Mouse (Mus musculus): ENCODE results near the gene Heg1. TPM values are rescaled to one million over a fixed set of nuclear protein-coding genes. Genes with fewer than 3 reads are reported as not detected.
A peak's percentile ranks its signal among the peaks of the same experiment; 100 is the strongest.

Heg1 gene
- polyA plus RNA-seq, 1 experiment from 2014 or later, result 17.9 TPM

- Histone ChIP-seq H3K4me2 (replicated peaks) (peak overlapping the region; percentile 38), H3K27me3 (no peaks in the 10 kb centered on the region), H3K4me1 (0 out of 2 replicates have a peak, but pooled peaks cover 3% of the 10 kb centered on the region), H3K9me3 (no peaks in the 10 kb centered on the region), H3K36me3 (peaks cover 6% of the 10 kb centered on the region; the same call in 1 of the 2 replicates), H3K27ac (peak overlapping the region; percentile 30; the same call in 1 of the 2 replicates), H3K4me3 (peak overlapping the region; percentile 16; the same call in 1 of the 2 replicates), H3K9ac (no peak overlapping the region)
- 0 out of 2 replicates have a peak, but pooled peaks have one; percentile 50 for ATAC-seq (ENCODE audit: insufficient number of reproducible peaks, insufficient read depth, low FRiP score, low TSS enrichment)
- WGBS, result 15% methylated on average over 13 of the region's 13 CpGs
These were observed 30.1 kb downstream of the Heg1 start for GRCm38 (mm10) chr16:33714271-33714670.

DNA sequence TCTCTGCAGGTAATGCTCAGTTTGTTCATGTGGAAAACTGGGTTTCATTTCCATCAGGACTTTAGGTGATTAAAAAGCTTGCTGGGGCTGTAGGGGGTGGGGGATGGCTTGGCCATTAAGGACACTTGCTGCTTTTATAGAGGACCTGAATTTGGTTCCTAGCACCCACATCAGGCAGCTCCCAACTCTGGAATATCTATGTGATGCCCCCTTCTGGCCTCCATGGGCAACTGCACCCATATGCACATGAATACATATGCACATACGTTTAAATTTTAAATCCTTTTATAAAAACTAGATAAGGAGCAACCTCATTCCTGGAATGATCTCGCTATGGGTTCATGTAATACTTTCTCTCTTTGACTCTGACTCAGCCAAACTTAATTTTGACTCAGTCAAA, 39.1 kb downstream of the Heg1 start:
- H3K4me3 ChIP-seq, result no peak overlapping the region
- peaks cover 32% of the 10 kb centered on the region for H3K36me3 ChIP-seq
- no peak overlapping the region for H3K27ac ChIP-seq
- H3K9me3 ChIP-seq, result peaks cover 6% of the 10 kb centered on the region; the same call in 1 of the 2 replicates
- no peak overlapping the region for H3K9ac ChIP-seq
- no peak for ATAC-seq (ENCODE audit: insufficient number of reproducible peaks, insufficient read depth, low FRiP score, low TSS enrichment)
- no peaks in the 10 kb centered on the region for H3K4me1 ChIP-seq
- no peaks in the 10 kb centered on the region for H3K27me3 ChIP-seq
- no peak overlapping the region for H3K4me2 ChIP-seq (replicated peaks)
- 98% methylated on average over 2 of the region's 2 CpGs for WGBS

DNA sequence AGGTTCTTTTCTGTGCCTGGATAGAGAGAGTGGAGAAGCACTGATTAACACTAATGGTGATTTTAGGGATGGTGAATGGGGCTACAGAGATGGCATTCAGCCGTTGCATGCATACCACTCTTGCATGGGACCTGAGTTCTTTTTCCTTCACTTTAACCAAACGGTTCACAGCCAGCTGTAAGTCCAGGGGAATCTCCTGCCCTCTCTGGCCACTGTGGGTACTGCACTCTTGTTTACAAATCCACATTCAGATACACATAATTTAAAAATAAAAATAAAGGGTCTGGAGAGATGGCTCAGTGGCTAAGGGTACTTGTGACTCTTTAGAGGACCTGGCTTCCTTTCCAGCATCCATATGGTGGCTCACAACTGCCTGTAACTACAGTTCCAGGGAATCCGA, 39.8 kb downstream of the Heg1 start:
- H3K27me3 ChIP-seq, result no peaks in the 10 kb centered on the region
- whole genome bisulfite sequencing, result 94% methylated on average over 3 of the region's 3 CpGs

GRCm38 (mm10) chr16:33726261-33726660, 42.1 kb downstream of the Heg1 start:
- H3K36me3 ChIP-seq, result peaks cover 27% of the 10 kb centered on the region

More for the DNA sequence above, 39.8 kb downstream of the Heg1 start:
- H3K4me2 ChIP-seq (replicated peaks), result no peak overlapping the region
- ATAC-seq (ENCODE audit: insufficient number of reproducible peaks, insufficient read depth, low FRiP score, low TSS enrichment), result no peak
- no peak overlapping the region for H3K9ac ChIP-seq
- H3K4me3 ChIP-seq, result no peak overlapping the region
- no peak overlapping the region for H3K27ac ChIP-seq
- H3K9me3 ChIP-seq, result peaks cover 6% of the 10 kb centered on the region; the same call in 1 of the 2 replicates
- peaks cover 32% of the 10 kb centered on the region for H3K36me3 ChIP-seq
- no peaks in the 10 kb centered on the region for H3K4me1 ChIP-seq

DNA sequence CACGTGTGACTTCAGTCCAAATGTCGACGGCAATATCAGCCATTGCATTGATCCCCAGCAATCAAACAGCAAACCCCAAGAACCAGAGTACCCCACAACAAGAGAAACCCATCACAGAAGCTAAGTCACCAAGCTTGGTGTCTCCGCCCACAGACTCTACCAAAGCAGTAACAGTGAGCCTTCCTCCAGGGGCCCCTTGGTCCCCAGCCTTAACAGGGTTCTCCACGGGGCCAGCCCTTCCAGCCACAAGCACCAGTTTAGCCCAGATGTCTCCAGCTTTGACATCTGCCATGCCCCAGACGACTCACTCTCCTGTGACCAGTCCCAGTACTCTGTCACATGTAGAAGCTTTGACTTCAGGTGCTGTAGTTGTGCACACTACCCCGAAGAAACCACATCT, 42.7 kb downstream of the Heg1 start:
- ATAC-seq (ENCODE audit: insufficient number of reproducible peaks, insufficient read depth, low FRiP score, low TSS enrichment), result no peak
- H3K9me3 ChIP-seq, result peaks cover 6% of the 10 kb centered on the region; the same call in 1 of the 2 replicates
- H3K27me3 ChIP-seq, result no peaks in the 10 kb centered on the region
- no peaks in the 10 kb centered on the region for H3K4me1 ChIP-seq
- WGBS, result 94% methylated on average over 7 of the region's 7 CpGs
- H3K36me3 ChIP-seq, result peaks cover 27% of the 10 kb centered on the region
- no peak overlapping the region for H3K27ac ChIP-seq
- no peak overlapping the region for H3K4me2 ChIP-seq (replicated peaks)
- H3K4me3 ChIP-seq, result no peak overlapping the region
- H3K9ac ChIP-seq, result no peak overlapping the region

More at GRCm38 (mm10) chr16:33726261-33726660, 42.1 kb downstream of the Heg1 start:
- Histone ChIP-seq H3K4me2 (replicated peaks) (no peak overlapping the region), H3K27me3 (no peaks in the 10 kb centered on the region), H3K4me3 (no peak overlapping the region), H3K9me3 (peaks cover 6% of the 10 kb centered on the region; the same call in 1 of the 2 replicates), H3K27ac (no peak overlapping the region), H3K4me1 (no peaks in the 10 kb centered on the region), H3K9ac (no peak overlapping the region)
- WGBS, result 95% methylated on average over 17 of the region's 17 CpGs
- no peak for ATAC-seq (ENCODE audit: insufficient number of reproducible peaks, insufficient read depth, low FRiP score, low TSS enrichment)

DNA sequence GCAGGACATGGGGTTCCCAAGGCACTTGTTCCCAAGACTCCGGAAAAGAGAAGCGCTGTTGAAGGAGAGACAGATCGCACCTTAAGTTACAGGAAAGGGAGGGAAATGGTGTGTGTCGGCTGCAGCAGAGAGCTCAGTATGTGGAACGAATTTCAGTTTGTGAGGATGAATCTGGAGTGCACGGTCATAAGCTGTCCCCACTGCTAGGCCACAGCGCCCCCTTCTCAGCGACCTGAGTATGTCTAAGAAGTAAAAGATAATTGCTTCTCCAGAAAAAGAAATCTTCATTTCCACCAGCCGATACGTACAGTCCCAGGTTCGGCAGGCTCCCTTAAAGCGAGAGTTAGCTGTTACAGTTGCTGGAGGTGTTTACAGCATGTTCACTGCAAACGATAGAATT, 44.3 kb downstream of the Heg1 start:
- Histone ChIP-seq H3K9me3 (peaks cover 6% of the 10 kb centered on the region; the same call in 1 of the 2 replicates), H3K27ac (no peak overlapping the region), H3K4me1 (no peaks in the 10 kb centered on the region), H3K27me3 (no peaks in the 10 kb centered on the region), H3K4me3 (no peak overlapping the region), H3K4me2 (replicated peaks) (no peak overlapping the region), H3K36me3 (peaks cover 27% of the 10 kb centered on the region), H3K9ac (no peak overlapping the region)
- WGBS, result 67% methylated on average over 13 of the region's 13 CpGs
- ATAC-seq (ENCODE audit: insufficient number of reproducible peaks, insufficient read depth, low FRiP score, low TSS enrichment), result no peak

DNA sequence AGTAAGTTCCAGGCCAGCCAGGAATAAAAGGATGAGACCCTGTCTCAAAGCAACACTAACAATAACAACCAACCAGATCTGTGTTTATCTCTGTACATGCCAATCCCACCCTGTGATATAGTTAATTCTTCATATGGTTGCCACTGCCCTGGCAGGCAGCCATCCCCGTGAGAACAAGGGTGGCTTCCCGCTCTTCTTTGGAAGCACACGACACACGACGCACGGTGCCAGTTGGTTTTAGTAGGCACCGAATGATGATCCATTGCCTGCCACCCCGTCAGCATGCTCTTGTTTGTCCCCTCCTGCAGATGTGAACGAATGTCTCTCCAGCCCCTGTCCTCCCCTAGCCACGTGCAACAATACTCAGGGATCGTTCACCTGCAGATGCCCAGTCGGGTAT, 47.1 kb downstream of the Heg1 start:
- Histone ChIP-seq H3K9me3 (no peaks in the 10 kb centered on the region), H3K4me2 (replicated peaks) (no peak overlapping the region), H3K9ac (no peak overlapping the region), H3K27me3 (no peaks in the 10 kb centered on the region), H3K27ac (no peak overlapping the region), H3K4me3 (no peak overlapping the region), H3K36me3 (peaks cover 15% of the 10 kb centered on the region), H3K4me1 (peaks cover 4% of the 10 kb centered on the region; the same call in 1 of the 2 replicates)
- no peak for ATAC-seq (ENCODE audit: insufficient number of reproducible peaks, insufficient read depth, low FRiP score, low TSS enrichment)
- WGBS, result 93% methylated on average over 12 of the region's 12 CpGs

DNA sequence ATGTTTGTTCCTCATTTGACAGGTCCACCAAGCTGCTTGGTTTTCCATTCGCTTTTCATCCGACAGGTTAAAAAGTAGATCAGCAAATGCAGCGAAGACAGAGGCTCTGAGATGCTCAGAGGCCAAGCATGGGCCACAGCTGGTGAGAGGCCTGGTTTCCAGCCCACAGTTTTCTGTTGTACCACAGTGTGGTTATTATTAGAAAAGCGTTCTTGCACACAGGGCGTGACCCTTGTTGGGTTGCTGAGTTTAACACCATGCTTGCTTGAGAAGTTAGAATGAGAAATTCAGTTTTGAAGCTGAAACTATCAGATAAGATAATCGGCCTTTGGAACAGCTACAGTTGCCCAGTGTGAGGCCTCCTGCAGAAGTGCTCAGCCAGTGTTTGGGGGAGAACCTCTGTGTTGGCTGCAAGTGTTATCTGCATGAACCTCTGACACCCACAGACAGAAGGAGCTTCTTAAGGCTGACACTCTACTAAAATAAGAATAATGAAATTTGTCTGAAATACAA, 48.1 kb downstream of the Heg1 start:
- Histone ChIP-seq H3K4me3 (no peak overlapping the region), H3K36me3 (0 out of 2 replicates have a peak, but pooled peaks cover 5% of the 10 kb centered on the region), H3K27me3 (no peaks in the 10 kb centered on the region), H3K9me3 (no peaks in the 10 kb centered on the region), H3K4me2 (replicated peaks) (no peak overlapping the region), H3K9ac (no peak overlapping the region), H3K27ac (no peak overlapping the region), H3K4me1 (peaks cover 4% of the 10 kb centered on the region; the same call in 1 of the 2 replicates)
- ATAC-seq (ENCODE audit: insufficient number of reproducible peaks, insufficient read depth, low FRiP score, low TSS enrichment), result no peak
- WGBS, result 77% methylated on average over 6 of the region's 6 CpGs

DNA sequence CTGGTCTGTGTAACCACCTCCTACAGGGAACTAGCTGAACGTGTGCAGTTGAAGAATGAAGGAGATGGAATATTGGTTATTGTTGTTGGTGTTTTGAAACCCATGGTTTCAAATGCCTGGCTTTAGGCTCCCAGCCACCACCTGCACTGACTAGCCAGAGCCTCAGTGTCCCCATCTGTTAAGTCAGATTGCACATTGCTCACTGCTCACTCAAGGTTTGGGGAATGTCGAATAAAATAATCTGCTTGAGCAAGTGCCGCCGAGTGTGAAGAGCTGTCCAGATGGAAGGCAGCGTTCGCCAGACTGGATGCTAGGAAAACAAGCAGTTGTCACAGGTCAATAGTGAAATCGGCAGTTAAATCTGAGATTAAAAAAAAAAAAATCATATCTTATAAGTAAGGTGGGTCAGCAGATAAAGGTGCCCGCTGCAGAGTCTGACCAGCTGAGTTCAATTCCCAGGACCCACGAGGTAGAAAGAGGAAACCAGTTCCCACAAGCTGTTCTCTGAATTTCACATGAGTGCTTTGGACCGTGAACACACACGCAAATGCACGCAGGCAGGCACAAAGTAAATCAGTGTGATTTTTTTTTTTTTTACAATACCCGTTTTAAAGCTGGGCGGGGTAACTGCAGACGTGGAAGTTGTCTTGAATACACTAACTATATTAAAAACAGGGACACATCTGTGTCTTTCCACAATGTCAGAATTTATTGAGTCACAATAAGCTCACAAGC, 48.8 kb downstream of the Heg1 start:
- Histone ChIP-seq H3K36me3 (no peaks in the 10 kb centered on the region), H3K27me3 (no peaks in the 10 kb centered on the region), H3K4me1 (peaks cover 10% of the 10 kb centered on the region; the same call in 1 of the 2 replicates), H3K4me3 (no peak overlapping the region), H3K9me3 (no peaks in the 10 kb centered on the region), H3K27ac (no peak overlapping the region), H3K4me2 (replicated peaks) (no peak overlapping the region), H3K9ac (no peak overlapping the region)
- 63% methylated on average over 15 of the region's 15 CpGs for WGBS
- no peak for ATAC-seq (ENCODE audit: insufficient number of reproducible peaks, insufficient read depth, low FRiP score, low TSS enrichment)

DNA sequence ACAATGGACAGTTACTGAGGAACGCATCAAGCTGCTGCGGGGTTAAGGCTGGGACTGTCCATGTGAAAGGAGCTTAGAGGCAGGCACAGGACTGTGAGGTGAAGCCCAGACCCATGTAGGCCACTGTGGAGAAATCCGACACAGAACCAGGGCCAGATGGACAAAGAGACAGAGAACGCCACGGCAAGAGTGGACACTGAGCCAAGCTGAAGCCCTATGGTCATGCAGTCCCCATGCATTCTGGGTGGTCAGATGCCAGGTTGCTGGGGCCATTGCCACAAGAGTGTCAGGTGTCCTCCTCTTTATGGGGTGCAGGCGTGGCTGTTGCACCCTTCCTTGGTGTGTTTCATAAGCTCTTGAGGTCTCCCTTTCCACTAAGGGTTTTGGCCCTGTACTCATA, 49.7 kb downstream of the Heg1 start:
- H3K4me1 ChIP-seq, result peaks cover 17% of the 10 kb centered on the region
- H3K9me3 ChIP-seq, result no peaks in the 10 kb centered on the region
- no peak overlapping the region for H3K4me3 ChIP-seq
- no peak overlapping the region for H3K9ac ChIP-seq
- no peak overlapping the region for H3K4me2 ChIP-seq (replicated peaks)
- H3K36me3 ChIP-seq, result no peaks in the 10 kb centered on the region
- ATAC-seq (ENCODE audit: insufficient number of reproducible peaks, insufficient read depth, low FRiP score, low TSS enrichment), result no peak
- no peak overlapping the region for H3K27ac ChIP-seq
- WGBS, result 89% methylated on average over 6 of the region's 6 CpGs
- no peaks in the 10 kb centered on the region for H3K27me3 ChIP-seq

- Histone ChIP-seq H3K4me1 (peaks cover 23% of the 10 kb centered on the region), H3K27me3 (no peaks in the 10 kb centered on the region), H3K9me3 (no peaks in the 10 kb centered on the region), H3K4me2 (replicated peaks) (no peak overlapping the region), H3K9ac (no peak overlapping the region), H3K36me3 (no peaks in the 10 kb centered on the region), H3K4me3 (no peak overlapping the region), H3K27ac (no peak overlapping the region)
- ATAC-seq (ENCODE audit: insufficient number of reproducible peaks, insufficient read depth, low FRiP score, low TSS enrichment), result no peak
- WGBS, result 32% methylated on average over 10 of the region's 10 CpGs
These were observed 50.4 kb downstream of the Heg1 start for GRCm38 (mm10) chr16:33734545-33734944.

DNA sequence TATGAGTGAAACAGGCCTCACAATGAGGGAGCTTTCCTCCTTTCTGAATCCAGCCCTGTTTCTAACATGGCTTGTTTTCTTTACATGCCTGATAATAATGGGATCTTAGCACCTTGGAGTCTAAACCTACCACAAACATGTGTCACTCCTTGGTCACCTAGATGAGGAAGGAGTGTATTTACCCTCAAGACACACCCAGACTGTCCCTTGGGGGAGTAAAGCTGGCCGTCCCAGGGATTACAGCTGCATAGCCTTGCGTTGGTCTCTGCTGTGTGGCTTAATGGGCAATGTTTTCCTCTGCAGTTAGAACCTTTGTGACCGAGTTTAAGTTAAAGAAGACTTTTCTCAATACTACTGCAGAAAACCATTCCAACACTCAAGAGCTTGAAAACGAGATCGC, 51.1 kb downstream of the Heg1 start:
- H3K9me3 ChIP-seq, result no peaks in the 10 kb centered on the region
- 64% methylated on average over 5 of the region's 5 CpGs for WGBS
- H3K27ac ChIP-seq, result no peak overlapping the region
- H3K4me2 ChIP-seq (replicated peaks), result no peak overlapping the region
- H3K4me3 ChIP-seq, result no peak overlapping the region
- H3K9ac ChIP-seq, result no peak overlapping the region
- H3K4me1 ChIP-seq, result peaks cover 30% of the 10 kb centered on the region
- H3K36me3 ChIP-seq, result no peaks in the 10 kb centered on the region
- no peak for ATAC-seq (ENCODE audit: insufficient number of reproducible peaks, insufficient read depth, low FRiP score, low TSS enrichment)
- no peaks in the 10 kb centered on the region for H3K27me3 ChIP-seq
